Mouse (Mus musculus) ES-E14 (cell line): ENCODE results near the gene Ssbp2.

Source experiments
- CHD2 ChIP-seq: IDR thresholded peaks from 2 replicates; pipeline ENCODE4 v1.6.1; 2014; ENCODE audit warnings: mild to moderate bottlenecking, low read depth, low read length, inconsistent platforms
- HCFC1 ChIP-seq: IDR thresholded peaks from 2 replicates; pipeline ENCODE4 v1.6.1; 2012; ENCODE audit warnings: low read length, inconsistent platforms, borderline replicate concordance; ENCODE audit not compliant: insufficient read depth
- MAFK ChIP-seq: IDR thresholded peaks from 2 replicates; pipeline ENCODE4 v1.6.1; 2014; ENCODE audit warnings: mild to moderate bottlenecking, low read depth, low read length, inconsistent platforms; ENCODE audit not compliant: insufficient read depth
- ZC3H11A ChIP-seq: IDR thresholded peaks from 2 replicates; pipeline ENCODE4 v1.6.1; 2012; ENCODE audit warnings: low read depth, mild to moderate bottlenecking, inconsistent platforms, low read length, borderline replicate concordance

GRCm38 (mm10) chr13:91492133-91492532, 32.0 kb downstream of the Ssbp2 start:
- TF ChIP-seq HCFC1: no peak
- TF ChIP-seq CHD2: no peak
- TF ChIP-seq ZC3H11A: no peak
- TF ChIP-seq MAFK: no peak
